Mouse (Mus musculus) liver, embryonic 14.5 days (tissue): ENCODE measurements around the gene Ppm1m. TPM values are rescaled to one million over a fixed set of nuclear protein-coding genes. Genes with fewer than 3 reads are reported as not detected.

Experiments used
- ATAC-seq: fragments of 200-750 bp; cut with Nextera tagmentation; 2 replicates; pipeline ENCODE4 v1.8.0; 2017; ENCODE audit warnings: moderate number of reproducible peaks, mild to moderate bottlenecking, moderate library complexity; ENCODE audit not compliant: insufficient read depth
- DNase-seq, 3 experiments: peaks; one replicate each; pipeline ENCODE4 v3.0.0-alpha.2; 2012 to 2013; ENCODE audit warnings: low read depth in 3 of 3, low spot score in 3 of 3
- H3K27ac ChIP-seq: fragments of 300-500 bp; sonication (generic); 2 replicates; pipeline ENCODE4 v1.5.1; 2014; ENCODE audit warnings: moderate library complexity, mild to moderate bottlenecking, control low read depth, inconsistent platforms
- H3K27me3 ChIP-seq: fragments of 300-500 bp; sonication (generic); 2 replicates; pipeline ENCODE4 v1.6.1; 2014; ENCODE audit warnings: mild to moderate bottlenecking, low read length, moderate library complexity; ENCODE audit not compliant: control insufficient read depth, insufficient read depth
- H3K36me3 ChIP-seq: fragments of 300-500 bp; sonication (generic); replicated peaks from 2 replicates; pipeline ENCODE4 v1.6.1; 2014; ENCODE audit warnings: low read depth; ENCODE audit not compliant: control insufficient read depth, insufficient read depth
- H3K4me1 ChIP-seq, 2 experiments: fragments of 200-500 bp in 1 of 2; fragments of 300-500 bp in 1 of 2; sonication (generic) in 1 of 2; replicated peaks; 2 replicates each; pipeline ENCODE4 v1.6.1; 2012 to 2014; ENCODE audit warnings: antibody characterized with exemption in 1 of 2, inconsistent platforms in 1 of 2, low read length in 1 of 2; ENCODE audit not compliant: control insufficient read depth in 2 of 2, insufficient read depth in 2 of 2
- H3K4me2 ChIP-seq: fragments of 300-500 bp; sonication (generic); 2 replicates; pipeline ENCODE4 v1.6.1; 2014; ENCODE audit warnings: low read depth, mild to moderate bottlenecking, control low read depth, moderate library complexity
- H3K4me3 ChIP-seq, 2 experiments: fragments of 200-500 bp in 1 of 2; fragments of 300-500 bp in 1 of 2; sonication (generic) in 1 of 2; 2 replicates each; pipeline ENCODE4 v1.5.1; 2012 to 2014; ENCODE audit warnings: low read depth in 2 of 2, low read length in 2 of 2, mild to moderate bottlenecking in 2 of 2, control low read depth in 1 of 2, inconsistent platforms in 1 of 2, moderate library complexity in 1 of 2; ENCODE audit not compliant: insufficient read depth in 1 of 2
- H3K9ac ChIP-seq: fragments of 300-500 bp; sonication (generic); replicated peaks from 2 replicates; pipeline ENCODE4 v1.6.1; 2014; ENCODE audit warnings: mild to moderate bottlenecking, control low read depth, moderate library complexity
- H3K9me3 ChIP-seq: fragments of 300-500 bp; sonication (generic); 2 replicates; pipeline ENCODE4 v1.6.1; 2016; ENCODE audit warnings: low read length, mixed read lengths; ENCODE audit not compliant: control insufficient read depth
- CTCF ChIP-seq: IDR thresholded peaks from 2 replicates; pipeline ENCODE4 v1.5.1; 2016; ENCODE audit warnings: antibody characterized with exemption, low read depth, control low read depth
- EP300 ChIP-seq: IDR thresholded peaks from 2 replicates; pipeline ENCODE4 v1.6.1; 2016; ENCODE audit warnings: antibody characterized with exemption, low read depth
- WGBS: fragments of 180-500 bp; shearing (Covaris S2); extraction: QIAGEN DNeasy Blood & Tissue Kit; methylation state at CpG from one replicate; pipeline ENCODE4 v1.1.7; 2014; ENCODE audit not compliant: insufficient replicate concordance; 5-methylcytosine and 5-hydroxymethylcytosine counted together
- polyA plus RNA-seq, 2 experiments: library from polyadenylated mRNA; depleted of rRNA in 1 of 2; stranded (reverse) in 1 of 2; unstranded in 1 of 2; fragments of >200 nt; fragmentation: Nextera tagmentation in 1 of 2; extraction: Ambion mirVana in 1 of 2; gene quantifications; 2 replicates each; pipeline versions ENCODE4 v1.2.1 to v1.2.3; 2012 to 2014

Gene Ppm1m
- polyA plus RNA-seq, 2 experiments, result 5.9 to 10.0 TPM

DNA sequence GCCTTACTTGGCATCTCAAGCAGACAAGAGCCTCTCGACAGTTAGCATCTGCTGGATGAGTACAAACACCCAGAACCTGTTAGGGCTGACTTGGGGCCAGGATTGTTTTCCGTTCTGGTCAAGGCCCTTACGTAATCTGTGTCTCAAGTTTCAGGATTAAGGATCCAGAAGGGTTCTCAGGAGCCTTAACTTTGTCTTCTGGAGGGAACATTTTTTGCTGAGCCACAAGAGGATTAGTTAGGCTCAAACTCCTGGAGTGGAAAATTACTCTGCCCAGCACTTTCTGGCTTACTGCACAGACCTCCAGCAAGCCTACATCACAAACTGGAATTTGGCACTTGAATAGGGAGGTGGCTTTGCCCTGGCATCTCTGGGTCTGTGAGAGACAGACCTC is 37.3 kb upstream of the Ppm1m start:
- no peaks in the 10 kb centered on the region for H3K4me1 ChIP-seq
- H3K27ac ChIP-seq, result no peak overlapping the region
- DNase-seq (no peak), ATAC-seq (no peak)
- peaks cover 6% of the 10 kb centered on the region for H3K36me3 ChIP-seq
- no peak overlapping the region for H3K4me2 ChIP-seq
- H3K4me3 ChIP-seq, result no peak overlapping the region
- WGBS, result 87% methylated on average over 3 of the region's 3 CpGs
- no peaks in the 10 kb centered on the region for H3K9me3 ChIP-seq
- no peak overlapping the region for H3K9ac ChIP-seq
- H3K27me3 ChIP-seq, result no peaks in the 10 kb centered on the region
- no peak for TF ChIP-seq EP300
- no peak for TF ChIP-seq CTCF

DNA sequence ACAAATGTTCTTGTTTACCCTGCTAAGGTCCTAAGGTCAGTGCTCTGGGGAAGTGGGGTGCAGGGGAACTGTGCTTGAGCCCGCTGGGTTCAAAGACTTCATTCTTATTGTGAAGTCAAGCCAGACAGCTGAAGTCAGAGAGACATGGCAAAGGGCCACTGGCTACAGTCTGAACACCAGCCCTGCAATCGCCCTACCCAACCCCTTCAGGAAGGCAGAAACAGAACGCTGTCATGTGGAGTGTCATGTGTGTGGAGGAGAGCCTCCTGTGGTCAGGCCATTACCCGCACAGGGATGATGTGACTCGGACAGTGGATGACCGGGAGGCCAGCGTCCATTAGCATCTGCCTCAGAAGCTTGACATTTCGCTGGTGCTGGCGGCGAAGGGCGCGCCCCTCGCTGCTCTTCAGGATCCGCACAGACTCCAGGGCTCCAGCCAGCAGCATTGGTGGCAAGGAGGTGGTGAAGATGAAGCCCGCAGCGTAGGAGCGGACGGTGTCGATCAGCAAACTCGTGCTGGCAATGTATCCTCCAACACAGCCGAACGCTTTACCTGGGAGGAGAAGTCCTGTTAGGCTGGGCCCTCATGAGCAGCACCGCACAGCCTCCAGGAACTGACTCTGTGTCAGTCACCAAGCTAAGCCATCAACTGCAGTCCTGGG is 36.7 kb upstream of the Ppm1m start:
- H3K36me3 ChIP-seq, result peaks cover 6% of the 10 kb centered on the region
- WGBS, result 85% methylated on average over 23 of the region's 23 CpGs
- H3K4me3 ChIP-seq, result no peak overlapping the region
- DNase-seq, result no peak
- no peaks in the 10 kb centered on the region for H3K4me1 ChIP-seq
- ATAC-seq, result no peak
- H3K27me3 ChIP-seq, result no peaks in the 10 kb centered on the region
- H3K9me3 ChIP-seq, result no peaks in the 10 kb centered on the region
- H3K27ac ChIP-seq, result no peak overlapping the region
- no peak overlapping the region for H3K4me2 ChIP-seq
- TF ChIP-seq EP300, result no peak
- H3K9ac ChIP-seq, result no peak overlapping the region

DNA sequence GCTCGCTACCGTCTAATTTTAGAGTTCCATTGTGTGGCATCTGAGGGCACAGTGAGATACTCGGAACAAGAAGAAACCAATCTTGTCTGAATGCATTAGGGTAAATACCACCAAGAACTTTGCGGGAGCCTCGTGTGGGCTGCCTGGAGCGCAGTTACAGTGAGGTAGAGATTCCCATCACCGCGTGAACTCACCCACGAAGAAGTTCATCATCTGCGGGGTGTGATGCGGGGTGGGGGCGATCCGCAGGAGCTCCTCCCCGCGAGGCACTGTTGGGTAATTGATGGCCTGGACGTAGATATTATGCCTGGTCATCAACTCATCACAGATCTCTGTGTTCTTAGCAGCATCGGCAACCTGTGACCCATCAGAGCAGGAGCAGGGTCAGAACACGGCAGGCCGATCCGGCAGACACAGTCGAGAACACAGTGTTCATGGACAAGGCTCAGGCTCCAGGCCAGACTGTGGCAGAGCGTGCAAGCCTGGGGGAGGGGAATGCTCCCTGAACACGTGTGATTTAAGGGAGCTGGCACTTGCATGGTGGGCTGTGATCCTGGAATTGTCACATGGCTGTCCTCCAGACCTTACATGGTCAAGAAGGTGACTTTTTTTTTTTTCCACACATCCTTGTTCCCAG is 35.8 kb upstream of the Ppm1m start:
- 84% methylated on average over 23 of the region's 23 CpGs for WGBS

DNA sequence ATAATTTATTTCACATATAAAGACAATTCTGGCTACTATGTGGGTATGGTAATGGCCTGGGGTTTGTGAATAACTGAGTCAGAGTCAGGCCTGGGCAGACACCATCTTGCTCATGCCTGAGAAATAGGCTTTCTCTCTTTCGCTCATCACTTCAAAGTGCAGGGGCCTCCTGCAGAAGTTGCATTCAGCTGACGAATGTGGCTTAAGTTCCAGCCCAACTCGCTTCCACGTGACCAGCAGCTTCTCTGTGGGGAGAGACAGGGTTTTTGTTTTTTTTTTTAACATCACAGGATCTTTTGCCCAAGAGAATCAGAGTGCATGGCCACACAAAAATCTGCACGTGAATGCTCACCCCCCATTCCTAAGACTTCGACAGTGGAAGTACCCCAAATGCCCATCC is 34.4 kb upstream of the Ppm1m start:
- ATAC-seq (no peak), DNase-seq (no peak)
- H3K4me2 ChIP-seq, result no peak overlapping the region
- no peak overlapping the region for H3K4me3 ChIP-seq
- no peaks in the 10 kb centered on the region for H3K27me3 ChIP-seq
- no peaks in the 10 kb centered on the region for H3K9me3 ChIP-seq
- peaks cover 2% of the 10 kb centered on the region for H3K36me3 ChIP-seq
- no peak overlapping the region for H3K27ac ChIP-seq
- no peak for TF ChIP-seq CTCF
- TF ChIP-seq EP300, result no peak
- no peak overlapping the region for H3K9ac ChIP-seq
- H3K4me1 ChIP-seq, result 0 out of 4 replicates have a peak, but pooled peaks cover 0 to 2% of the 10 kb centered on the region in 2 experiments
- 73% methylated on average over 6 of the region's 6 CpGs for WGBS

More for the DNA sequence above, 35.8 kb upstream of the Ppm1m start:
- Histone ChIP-seq H3K9me3 (no peaks in the 10 kb centered on the region), H3K4me3 (no peak overlapping the region), H3K27ac (no peak overlapping the region), H3K27me3 (no peaks in the 10 kb centered on the region), H3K4me2 (no peak overlapping the region), H3K9ac (no peak overlapping the region), H3K4me1 (0 out of 4 replicates have a peak, but pooled peaks cover 0 to 2% of the 10 kb centered on the region in 2 experiments), H3K36me3 (peaks cover 2% of the 10 kb centered on the region)
- DNase-seq (no peak), ATAC-seq (no peak)
- TF ChIP-seq CTCF (no peak), EP300 (no peak)

DNA sequence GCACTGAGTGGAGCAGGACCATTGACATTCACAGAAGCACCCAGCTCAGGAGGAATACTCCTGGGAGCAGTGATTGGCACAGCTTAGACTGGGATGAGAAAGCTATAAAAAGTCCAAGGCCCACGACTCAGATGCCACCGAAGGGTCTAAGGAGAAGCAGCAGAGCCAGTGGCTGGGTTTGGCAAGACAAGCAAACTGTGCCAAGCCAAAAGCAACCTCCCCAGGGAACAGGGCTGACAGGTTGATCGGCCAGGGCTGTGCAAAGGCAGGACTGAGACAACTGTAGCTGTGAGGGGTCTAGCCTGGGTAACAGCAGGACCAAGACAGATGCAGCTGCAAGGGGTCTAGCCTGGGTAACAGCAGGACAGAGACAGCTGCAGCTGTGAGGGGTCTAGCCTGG is 33.4 kb upstream of the Ppm1m start:
- H3K4me2 ChIP-seq, result no peak overlapping the region
- no peak overlapping the region for H3K9ac ChIP-seq
- WGBS, result 70% methylated on average over 3 of the region's 3 CpGs
- H3K4me3 ChIP-seq, result no peak overlapping the region
- ATAC-seq (no peak), DNase-seq (no peak)
- peaks cover 0 to 4% of the 10 kb centered on the region in 2 experiments; a peak in 1 of 4 replicates for H3K4me1 ChIP-seq
- H3K9me3 ChIP-seq, result no peaks in the 10 kb centered on the region
- no peaks in the 10 kb centered on the region for H3K27me3 ChIP-seq
- H3K27ac ChIP-seq, result no peak overlapping the region
- H3K36me3 ChIP-seq, result peaks cover 2% of the 10 kb centered on the region
- TF ChIP-seq EP300 (no peak), CTCF (no peak)
